Mouse (Mus musculus) MEL (cell line): ENCODE data around the gene Tmem212. TPM values are rescaled to one million over a fixed set of nuclear protein-coding genes. Genes with fewer than 3 reads are reported as not detected.

ENCODE experiments used
- DNase-seq: peaks from one replicate; pipeline ENCODE4 v3.0.0; 2011; ENCODE audit warnings: low read depth, low spot score
- H3K27ac ChIP-seq: 2 replicates; pipeline ENCODE4 v1.5.1; 2012; ENCODE audit warnings: low read depth, mild to moderate bottlenecking, control low read depth, low read length, moderate library complexity; ENCODE audit not compliant: control insufficient read depth
- H3K27me3 ChIP-seq, 2 experiments: fragments of 150-350 bp in 1 of 2; sonication (generic) in 1 of 2; 2 replicates each; pipeline ENCODE4 v1.6.1; 2012; ENCODE audit warnings: low read length in 2 of 2, mild to moderate bottlenecking in 2 of 2, improper control_type of control experiment in 1 of 2, moderate library complexity in 1 of 2; ENCODE audit not compliant: insufficient read depth in 2 of 2, control insufficient read depth in 1 of 2
- H3K36me3 ChIP-seq, 2 experiments: 2 replicates each; pipeline ENCODE4 v1.6.1; 2012 to 2014; ENCODE audit warnings: low read length in 2 of 2, improper control_type of control experiment in 1 of 2, inconsistent platforms in 1 of 2, mild to moderate bottlenecking in 1 of 2; ENCODE audit not compliant: insufficient read depth in 2 of 2, control insufficient read depth in 1 of 2
- H3K4me1 ChIP-seq, 2 experiments: fragments of 150-350 bp in 1 of 2; sonication (generic) in 1 of 2; 2 replicates each; pipeline ENCODE4 v1.6.1; 2012; ENCODE audit warnings: low read length in 2 of 2, improper control_type of control experiment in 1 of 2, mild to moderate bottlenecking in 1 of 2; ENCODE audit not compliant: insufficient read depth in 2 of 2, control insufficient read depth in 1 of 2
- H3K4me3 ChIP-seq, 2 experiments: fragments of 150-350 bp in 1 of 2; sonication (generic) in 1 of 2; 2 replicates each; pipeline ENCODE4 v1.5.1; 2012; ENCODE audit warnings: low read depth in 2 of 2, low read length in 2 of 2, mild to moderate bottlenecking in 2 of 2, moderate library complexity in 2 of 2, control low read depth in 1 of 2, improper control_type of control experiment in 1 of 2; ENCODE audit not compliant: control insufficient read depth in 1 of 2, insufficient read depth in 1 of 2
- H3K79me2 ChIP-seq: 2 replicates; pipeline ENCODE4 v1.6.1; 2012; ENCODE audit warnings: mild to moderate bottlenecking, low read length, moderate library complexity; ENCODE audit not compliant: control insufficient read depth, poor library complexity, insufficient read depth
- H3K9ac ChIP-seq: 2 replicates; pipeline ENCODE4 v1.6.1; 2012; ENCODE audit warnings: low read depth, mild to moderate bottlenecking, control low read depth, low read length, moderate library complexity; ENCODE audit not compliant: control insufficient read depth, poor library complexity, severe bottlenecking
- H3K9me3 ChIP-seq: fragments of 150-350 bp; sonication (generic); replicated peaks from 2 replicates; pipeline ENCODE4 v1.6.1; 2012; ENCODE audit warnings: mild to moderate bottlenecking, low read length, improper control_type of control experiment, moderate library complexity; ENCODE audit not compliant: insufficient read depth
- BHLHE40 ChIP-seq: IDR thresholded peaks from 2 replicates; pipeline ENCODE4 v1.6.1; 2012; ENCODE audit warnings: low read depth, mild to moderate bottlenecking, inconsistent platforms, low read length, improper control_type of control experiment, borderline replicate concordance
- CHD2 ChIP-seq: IDR thresholded peaks from 2 replicates; pipeline ENCODE4 v1.6.1; 2011; ENCODE audit warnings: low read length, improper control_type of control experiment
- CTCF ChIP-seq, 3 experiments: IDR thresholded peaks in 2 of 3; conservative IDR thresholded peaks in 1 of 3; 2 replicates each; pipeline ENCODE4 v1.5.1; 2011 to 2012; ENCODE audit warnings: low read length in 3 of 3, low read depth in 2 of 3, mild to moderate bottlenecking in 2 of 3, improper control_type of control experiment in 1 of 3, inconsistent platforms in 1 of 3, mixed read lengths in 1 of 3, moderate library complexity in 1 of 3; ENCODE audit not compliant: control insufficient read depth in 1 of 3, insufficient read depth in 1 of 3, poor library complexity in 1 of 3, severe bottlenecking in 1 of 3
- E2F4 ChIP-seq: IDR thresholded peaks from 2 replicates; pipeline ENCODE4 v1.6.1; 2011; ENCODE audit warnings: low read depth, low read length, improper control_type of control experiment, borderline replicate concordance
- ELF1 ChIP-seq: IDR thresholded peaks from 2 replicates; pipeline ENCODE4 v1.6.1; 2014; ENCODE audit warnings: low read depth, mild to moderate bottlenecking, inconsistent platforms, low read length, improper control_type of control experiment, moderate library complexity
- EP300 ChIP-seq, 2 experiments: IDR thresholded peaks; 2 replicates each; pipeline ENCODE4 v1.6.1; 2011; ENCODE audit warnings: improper control_type of control experiment in 2 of 2, low read length in 2 of 2, low read depth in 1 of 2, mild to moderate bottlenecking in 1 of 2
- ETS1 ChIP-seq: IDR thresholded peaks from 2 replicates; pipeline ENCODE4 v1.6.1; 2012; ENCODE audit warnings: low read depth, mild to moderate bottlenecking, inconsistent platforms, low read length, improper control_type of control experiment, moderate library complexity
- GABPA ChIP-seq: IDR thresholded peaks from 2 replicates; pipeline ENCODE4 v1.6.1; 2012; ENCODE audit warnings: low read depth, mild to moderate bottlenecking, inconsistent platforms, low read length, improper control_type of control experiment, moderate library complexity
- HCFC1 ChIP-seq: IDR thresholded peaks from 2 replicates; pipeline ENCODE4 v1.6.1; 2012; ENCODE audit warnings: low read depth, mild to moderate bottlenecking, inconsistent platforms, low read length, improper control_type of control experiment, moderate library complexity
- JUND ChIP-seq: IDR thresholded peaks from 2 replicates; pipeline ENCODE4 v1.6.1; 2011; ENCODE audit warnings: low read depth, mild to moderate bottlenecking, improper control_type of control experiment, low read length
- MXI1 ChIP-seq: IDR thresholded peaks from 2 replicates; pipeline ENCODE4 v1.6.1; 2011; ENCODE audit warnings: mild to moderate bottlenecking, low read depth, low read length, improper control_type of control experiment
- MYB ChIP-seq: IDR thresholded peaks from 2 replicates; pipeline ENCODE4 v1.6.1; 2011; ENCODE audit warnings: mild to moderate bottlenecking, low read depth, low read length, improper control_type of control experiment
- MYC ChIP-seq: IDR thresholded peaks from 2 replicates; pipeline ENCODE4 v1.6.1; 2011; ENCODE audit warnings: low read depth, mild to moderate bottlenecking, low read length, improper control_type of control experiment, moderate library complexity
- POLR2A ChIP-seq, 2 experiments: IDR thresholded peaks; 2 replicates each; pipeline ENCODE4 v1.6.1; 2011 to 2012; ENCODE audit warnings: low read length in 2 of 2, mild to moderate bottlenecking in 2 of 2, control low read depth in 1 of 2, improper control_type of control experiment in 1 of 2, low read depth in 1 of 2, moderate library complexity in 1 of 2; ENCODE audit not compliant: control insufficient read depth in 1 of 2, insufficient read depth in 1 of 2, poor library complexity in 1 of 2
- POLR2AphosphoS5 ChIP-seq: IDR thresholded peaks from 2 replicates; pipeline ENCODE4 v1.6.1; 2012; ENCODE audit warnings: low read depth, borderline replicate concordance, mild to moderate bottlenecking, inconsistent platforms, low read length, moderate library complexity, mixed read lengths
- RAD21 ChIP-seq: IDR thresholded peaks from 2 replicates; pipeline ENCODE4 v1.6.1; 2011; ENCODE audit warnings: mild to moderate bottlenecking, low read depth, low read length, improper control_type of control experiment
- RCOR1 ChIP-seq: IDR thresholded peaks from 2 replicates; pipeline ENCODE4 v1.6.1; 2012; ENCODE audit warnings: low read depth, mild to moderate bottlenecking, inconsistent platforms, low read length, improper control_type of control experiment
- SIN3A ChIP-seq: IDR thresholded peaks from 2 replicates; pipeline ENCODE4 v1.6.1; 2012; ENCODE audit warnings: low read length, improper control_type of control experiment, inconsistent platforms
- UBTF ChIP-seq: IDR thresholded peaks from 2 replicates; pipeline ENCODE4 v1.6.1; 2012; ENCODE audit warnings: low read depth, mild to moderate bottlenecking, inconsistent platforms, low read length, improper control_type of control experiment, moderate library complexity, borderline replicate concordance; ENCODE audit not compliant: insufficient read depth
- USF1 ChIP-seq: IDR thresholded peaks from 2 replicates; pipeline ENCODE4 v1.6.1; 2014; ENCODE audit warnings: low read depth, mild to moderate bottlenecking, inconsistent platforms, low read length, improper control_type of control experiment, moderate library complexity
- ZKSCAN1 ChIP-seq: IDR thresholded peaks from 2 replicates; pipeline ENCODE4 v1.6.1; 2012; ENCODE audit warnings: low read depth, mild to moderate bottlenecking, inconsistent platforms, low read length, improper control_type of control experiment, moderate library complexity
- ZMIZ1 ChIP-seq: IDR thresholded peaks from 2 replicates; pipeline ENCODE4 v1.6.1; 2012; ENCODE audit warnings: low read depth, mild to moderate bottlenecking, inconsistent platforms, low read length, improper control_type of control experiment, moderate library complexity
- polyA plus RNA-seq, 2 experiments: library from polyadenylated mRNA; stranded (reverse) in 1 of 2; unstranded in 1 of 2; fragments of >175 nt in 1 of 2; fragments of >200 nt in 1 of 2; gene quantifications; 2 replicates each; pipeline versions ENCODE4 v1.2.1 to v1.2.4; 2012; ENCODE audit warnings: low replicate concordance in 2 of 2, low read depth in 1 of 2; ENCODE audit not compliant: insufficient read length in 2 of 2, insufficient read depth in 1 of 2, missing spikeins in 1 of 2
- total RNA-seq: library from RNA; depleted of rRNA; stranded (reverse); fragments of 300-350 nt; gene quantifications from 2 replicates; pipeline ENCODE4 v1.2.3, GENCODE M21; 2012

The Tmem212 gene
- total and polyA plus RNA-seq, 3 experiments: not detected

GRCm38 (mm10) chr3:27842856-27843255, 53.3 kb downstream of the Tmem212 start:
- no peak for DNase-seq
- TF ChIP-seq CTCF (IDR thresholded peaks at IDR 0.05 in 2 of 3, conservative IDR thresholded peaks at IDR 0.05 in 1 of 3; ENCODE audit: control insufficient read depth in 1 of 3, insufficient read depth in 1 of 3, low read depth in 2 of 3, low read length in 3 of 3, poor library complexity in 1 of 3, severe bottlenecking in 1 of 3) (no peak), USF1 (no peak), POLR2A (IDR thresholded peaks at IDR 0.05; ENCODE audit: control insufficient read depth in 1 of 2, insufficient read depth in 1 of 2, low read depth in 1 of 2, low read length in 2 of 2, poor library complexity in 1 of 2) (no peak), ZMIZ1 (no peak), RAD21 (no peak), BHLHE40 (no peak), GABPA (no peak), ETS1 (no peak), SIN3A (no peak), E2F4 (no peak), MXI1 (no peak), UBTF (no peak), ELF1 (no peak), CHD2 (no peak), POLR2AphosphoS5 (no peak), RCOR1 (no peak), JUND (no peak)
- TF ChIP-seq, all 39 proteins: peak for 0
- Histone ChIP-seq H3K9ac (no peak overlapping the region), H3K4me3 (no peak overlapping the region), H3K27ac (no peak overlapping the region), H3K4me1 (no peaks in the 10 kb centered on the region), H3K27me3 (no peaks in the 10 kb centered on the region), H3K9me3 (no peaks in the 10 kb centered on the region), H3K36me3 (no peaks in the 10 kb centered on the region), H3K79me2 (no peaks in the 10 kb centered on the region)

- Histone ChIP-seq H3K36me3 (no peaks in the 10 kb centered on the region), H3K4me1 (no peaks in the 10 kb centered on the region), H3K27ac (no peak overlapping the region)
- no peak for DNase-seq
- no peak for TF ChIP-seq MYB
- TF ChIP-seq MYC: no peak
- TF ChIP-seq HCFC1: no peak
- no peak for TF ChIP-seq EP300 (IDR thresholded peaks at IDR 0.05; ENCODE audit: low read depth in 1 of 2, low read length in 2 of 2)
- TF ChIP-seq ZKSCAN1: no peak
- TF ChIP-seq, all 39 proteins: peak for 0
- H3K9me3 ChIP-seq: no peaks in the 10 kb centered on the region
- H3K79me2 ChIP-seq: no peaks in the 10 kb centered on the region
- no peak overlapping the region for H3K4me3 ChIP-seq
- no peak overlapping the region for H3K9ac ChIP-seq
- no peaks in the 10 kb centered on the region for H3K27me3 ChIP-seq
Measured at GRCm38 (mm10) chr3:27840311-27840710, 55.9 kb downstream of the Tmem212 start.
